ENCODE assay signal across 10 mouse cellular contexts in the genomic region with DNA sequence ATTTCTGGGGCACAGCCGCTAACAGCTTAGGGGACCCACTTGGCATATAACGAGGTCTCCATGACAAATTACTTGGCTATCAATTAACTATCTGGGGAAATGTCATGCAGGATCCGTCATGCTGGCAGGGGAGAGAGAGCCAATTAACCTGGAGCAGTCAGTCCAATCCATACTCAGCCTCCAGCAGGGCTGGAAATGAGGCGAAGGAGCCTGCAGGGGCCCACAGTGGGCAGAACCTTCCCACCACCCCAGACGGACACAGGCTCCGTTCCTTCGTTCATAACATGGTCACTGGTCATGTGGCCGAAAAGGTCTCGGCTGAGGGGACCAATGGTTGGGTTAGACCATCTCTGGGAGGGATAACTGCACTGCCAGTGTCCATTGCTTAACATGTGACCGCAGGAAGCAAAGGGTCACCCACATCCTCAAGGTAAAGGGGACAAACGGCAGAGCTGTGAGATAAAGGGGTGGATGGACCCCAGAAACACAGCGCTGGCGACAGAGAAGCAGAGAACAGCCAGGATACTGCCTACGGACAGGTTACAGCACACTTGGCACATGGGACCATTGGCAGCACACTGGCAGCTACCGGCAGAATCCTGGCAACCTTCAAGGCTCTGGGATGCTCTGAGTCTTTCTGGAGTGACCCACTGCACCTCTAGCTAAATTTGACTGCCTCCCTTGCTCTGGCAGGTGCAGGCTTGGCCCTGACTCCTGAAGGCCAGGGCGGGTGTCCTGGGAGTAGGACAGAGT. TPM values are rescaled to one million over a fixed set of nuclear protein-coding genes. Genes with fewer than 3 reads are reported as not detected.
DNase-seq lines count a peak whose midpoint lies in the region; ATAC-seq lines count a peak whose summit lies in the region.
"Had no signal": no experiment of that assay in that cellular context is flagged by ENCODE, and none has a peak within 500 bp of the region (broad histone marks: within the 10 kb centered on the region; RNA-seq: fewer than 3 reads in every experiment).

No protein-coding gene starts in this region.

- H3K9me3 ChIP-seq in kidney, embryonic 14.5 days (ENCODE audit: control insufficient read depth, low read length), result no peaks in the 10 kb centered on the region
- no peaks in the 10 kb centered on the region for H3K9me3 ChIP-seq in forebrain, embryonic 13.5 days (replicated peaks)
- no peaks in the 10 kb centered on the region for H3K9me3 ChIP-seq in midbrain, embryonic 11.5 days (ENCODE audit: control insufficient read depth, low read length)
- H3K9me3 ChIP-seq: stomach, embryonic 15.5 days had no signal

- peaks cover 4% of the 10 kb centered on the region; the same call in 1 of the 2 replicates for H3K27me3 ChIP-seq in kidney, embryonic 14.5 days (ENCODE audit: control insufficient read depth, insufficient read depth, low read length)
- no peaks in the 10 kb centered on the region for H3K27me3 ChIP-seq in forebrain, embryonic 13.5 days
- H3K27me3 ChIP-seq in midbrain, embryonic 11.5 days (ENCODE audit: control insufficient read depth, insufficient read depth, low read length), result no peaks in the 10 kb centered on the region; the same call in 1 of the 2 replicates

- no peak for ATAC-seq in kidney, embryonic 14.5 days (ENCODE audit: low FRiP score, low TSS enrichment)
- ATAC-seq in forebrain, embryonic 13.5 days, result peak; percentile 14; the same call in 1 of the 2 replicates
- no peak; the same call in 1 of the 2 replicates for ATAC-seq in midbrain, embryonic 11.5 days (ENCODE audit: low FRiP score)
- no peak for ATAC-seq in erythroblast, adult 5-6 weeks (replicated peaks; ENCODE audit: low FRiP score, poor library complexity, severe bottlenecking)
- ATAC-seq in megakaryocyte progenitor cell, adult 5-6 weeks (replicated peaks; ENCODE audit: poor library complexity), result no peak

- DNase-seq in kidney, adult 8-10 months, result no peak
- DNase-seq in cerebellum, adult 8-10 months, result peak; percentile 83
- DNase-seq in midbrain, embryonic 11.5 days (ENCODE audit: low spot score, missing footprints), result peak; percentile 91
- no peak for DNase-seq in ovary, postnatal 14 days (ENCODE audit: low spot score)
- DNase-seq: adrenal gland, postnatal 10 days had no signal

- 0 out of 2 replicates have a peak, but pooled peaks cover 3% of the 10 kb centered on the region for H3K4me1 ChIP-seq in kidney, embryonic 14.5 days (ENCODE audit: control insufficient read depth, insufficient read depth, low read length)
- H3K4me1 ChIP-seq in forebrain, embryonic 13.5 days, result peaks cover 70% of the 10 kb centered on the region
- peaks cover 26% of the 10 kb centered on the region for H3K4me1 ChIP-seq in midbrain, embryonic 11.5 days (ENCODE audit: control insufficient read depth, insufficient read depth, low read length)

- H3K36me3 ChIP-seq in kidney, embryonic 14.5 days (ENCODE audit: control insufficient read depth, insufficient read depth, low read length), result no peaks in the 10 kb centered on the region
- H3K36me3 ChIP-seq in forebrain, embryonic 13.5 days (ENCODE audit: poor library complexity, severe bottlenecking), result no peaks in the 10 kb centered on the region; the same call in 1 of the 2 replicates
- no peaks in the 10 kb centered on the region for H3K36me3 ChIP-seq in midbrain, embryonic 11.5 days (ENCODE audit: control insufficient read depth, insufficient read depth, low read length)

- H3K9ac ChIP-seq in kidney, embryonic 14.5 days (ENCODE audit: low read depth, low read length), result no peak overlapping the region
- peak overlapping the region; percentile 59; the same call in 1 of the 2 replicates for H3K9ac ChIP-seq in forebrain, embryonic 13.5 days
- H3K9ac ChIP-seq in midbrain, embryonic 11.5 days (ENCODE audit: low read length), result peak overlapping the region; percentile 54
- H3K9ac ChIP-seq: stomach, embryonic 15.5 days had no signal

- 0 out of 2 replicates have a peak overlapping the region, but pooled peaks have one; percentile 22 for H3K4me3 ChIP-seq in kidney, embryonic 14.5 days (ENCODE audit: low read length)
- H3K4me3 ChIP-seq in forebrain, embryonic 13.5 days, result peak overlapping the region; percentile 18; the same call in 1 of the 2 replicates
- peak overlapping the region; percentile 11; the same call in 1 of the 2 replicates for H3K4me3 ChIP-seq in midbrain, embryonic 11.5 days (ENCODE audit: low read depth, low read length)
- H3K4me3 ChIP-seq: stomach, embryonic 15.5 days had no signal

- H3K4me2 ChIP-seq in kidney, embryonic 14.5 days (replicated peaks; ENCODE audit: low read depth, low read length), result peak overlapping the region; percentile 37
- peak overlapping the region; percentile 52 for H3K4me2 ChIP-seq in forebrain, embryonic 13.5 days
- H3K4me2 ChIP-seq in midbrain, embryonic 11.5 days, result peak overlapping the region; percentile 37

- 60% methylated on average over 16 of the region's 16 CpGs for WGBS in kidney, embryonic 14.5 days
- 29% methylated on average over 16 of the region's 16 CpGs for WGBS in forebrain, embryonic 13.5 days
- 53% methylated on average over 16 of the region's 16 CpGs for WGBS in midbrain, embryonic 11.5 days

- no peak overlapping the region for H3K27ac ChIP-seq in kidney, embryonic 14.5 days (ENCODE audit: low read depth, low read length)
- peak overlapping the region; percentile 95 for H3K27ac ChIP-seq in forebrain, embryonic 13.5 days
- peak overlapping the region; percentile 73 for H3K27ac ChIP-seq in midbrain, embryonic 11.5 days (ENCODE audit: low read depth, low read length)
- H3K27ac ChIP-seq: stomach, embryonic 15.5 days had no signal

RNA-seq across cellular contexts. Expression of gene Endov, which starts 23.1 kb away (rescaled TPM):
- 14.6 and 18.4 TPM in 2 replicates for polyA plus RNA-seq in kidney, embryonic 14.5 days (2014; fragmentation: Nextera tagmentation; extraction: Ambion mirVana)
- polyA plus RNA-seq in forebrain, embryonic 13.5 days (2015; fragmentation: Nextera tagmentation; extraction: Ambion mirVana), result 18.7 TPM in 2 replicates
- 13.2 and 14.0 TPM in 2 replicates for polyA plus RNA-seq in midbrain, embryonic 11.5 days (2014; fragmentation: Nextera tagmentation; extraction: Ambion mirVana)
- total RNA-seq in erythroblast, adult 5-6 weeks (2015; ENCODE audit: low replicate concordance), result 2.9 and 3.1 TPM in 2 replicates
- 3.8 and 4.8 TPM in 2 replicates for total RNA-seq in erythroblast, adult 5-6 weeks (2017; ENCODE audit: low replicate concordance)
- total RNA-seq in megakaryocyte progenitor cell, adult 5-6 weeks (2015), result 3.1 and 6.4 TPM in 2 replicates
- 6.7 and 8.7 TPM in 2 replicates for total RNA-seq in megakaryocyte progenitor cell, adult 5-6 weeks (2017)

RNA-seq across cellular contexts. Expression of gene Nptx1, which starts 33.3 kb away (rescaled TPM):
- 0.40 and 0.53 TPM in 2 replicates for polyA plus RNA-seq in kidney, embryonic 14.5 days (2014; fragmentation: Nextera tagmentation; extraction: Ambion mirVana)
- 4.1 and 4.7 TPM in 2 replicates for polyA plus RNA-seq in forebrain, embryonic 13.5 days (2015; fragmentation: Nextera tagmentation; extraction: Ambion mirVana)
- polyA plus RNA-seq in midbrain, embryonic 11.5 days (2014; fragmentation: Nextera tagmentation; extraction: Ambion mirVana), result 2.5 and 3.0 TPM in 2 replicates
- not detected in 2 replicates for total RNA-seq in erythroblast, adult 5-6 weeks (2015; ENCODE audit: low replicate concordance)
- not detected in 2 replicates for total RNA-seq in erythroblast, adult 5-6 weeks (2017; ENCODE audit: low replicate concordance)
- not detected in 2 replicates for total RNA-seq in megakaryocyte progenitor cell, adult 5-6 weeks (2015)
- not detected in 2 replicates for total RNA-seq in megakaryocyte progenitor cell, adult 5-6 weeks (2017)

Comparison
In these comparisons a context has a peak if more than half of its experiments do, and no peak if none do; other contexts are left out.
1. DNase-seq: peak in cerebellum, adult 8-10 months (single experiment) and midbrain, embryonic 11.5 days (single experiment); none in kidney, adult 8-10 months (0 of 2) and ovary, postnatal 14 days (single experiment).
2. Peak in every context shown above with its lines, with median percentiles within 50 percentile points of each other: H3K4me2 ChIP-seq and H3K4me3 ChIP-seq.